Mouse (Mus musculus): Measurements from ENCODE around the gene AW822073. TPM values are rescaled to one million over a fixed set of nuclear protein-coding genes. Genes with fewer than 3 reads are reported as not detected.
"Not testable (repeated sequence)": the region's sequence is repeated elsewhere in the genome, so short reads cannot be mapped to it uniquely, and the experiment has no call there.

AW822073 gene
- polyA plus RNA-seq, 1 experiment from 2014 or later = not detected

DNA sequence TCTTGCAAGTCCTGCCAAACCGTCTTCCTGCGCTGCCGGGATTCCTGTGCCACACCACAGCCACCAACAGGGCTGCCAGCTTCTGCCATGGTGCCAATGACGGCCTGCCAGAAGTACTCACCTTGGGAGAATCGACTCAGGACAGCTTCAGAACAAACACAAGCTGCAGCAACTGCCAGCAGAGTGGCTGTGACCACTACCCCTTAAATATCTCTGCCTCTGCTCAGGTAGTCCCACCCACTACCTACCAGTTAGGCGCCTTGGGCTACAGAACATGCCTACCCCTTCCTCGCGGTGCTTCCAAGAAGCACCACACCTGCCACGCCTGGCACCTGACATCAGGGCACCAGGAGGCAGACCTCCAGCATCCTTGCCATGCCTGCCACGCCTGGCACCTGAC, 11.9 kb upstream of the AW822073 start, which contains the start of gene Gm4981:
TSS of gene Gm4981 (minus strand) at position 89 of the 400 bp plus-strand sequence.
- DNase-seq (ENCODE audit: low spot score) (no peak), ATAC-seq (ENCODE audit: insufficient number of reproducible peaks, low FRiP score, low TSS enrichment, low read depth) (no peak)
- H3K9me3 ChIP-seq (ENCODE audit: control insufficient read depth, low read length) = peaks cover 15% of the 10 kb centered on the region
- no peak within 1 kb of the TSS for H3K4me2 ChIP-seq (ENCODE audit: low read depth, severe bottlenecking)
- H3K27me3 ChIP-seq (ENCODE audit: control insufficient read depth, insufficient read depth, low read length) = no peaks in the 10 kb centered on the region
- 87% methylated on average over 10 of the region's 10 CpGs for WGBS
- no peak within 1 kb of the TSS for H3K4me3 ChIP-seq (ENCODE audit: low read depth, low read length)
- H3K4me1 ChIP-seq (ENCODE audit: control insufficient read depth, insufficient read depth, low read length) = no peaks in the 10 kb centered on the region
- no peak within 1 kb of the TSS for H3K9ac ChIP-seq (ENCODE audit: low read length)
- no peak within 1 kb of the TSS for H3K27ac ChIP-seq (replicated peaks; ENCODE audit: low read depth, low read length)
- no peaks in the 10 kb centered on the region for H3K36me3 ChIP-seq (ENCODE audit: control insufficient read depth, insufficient read depth, low read length)

DNA sequence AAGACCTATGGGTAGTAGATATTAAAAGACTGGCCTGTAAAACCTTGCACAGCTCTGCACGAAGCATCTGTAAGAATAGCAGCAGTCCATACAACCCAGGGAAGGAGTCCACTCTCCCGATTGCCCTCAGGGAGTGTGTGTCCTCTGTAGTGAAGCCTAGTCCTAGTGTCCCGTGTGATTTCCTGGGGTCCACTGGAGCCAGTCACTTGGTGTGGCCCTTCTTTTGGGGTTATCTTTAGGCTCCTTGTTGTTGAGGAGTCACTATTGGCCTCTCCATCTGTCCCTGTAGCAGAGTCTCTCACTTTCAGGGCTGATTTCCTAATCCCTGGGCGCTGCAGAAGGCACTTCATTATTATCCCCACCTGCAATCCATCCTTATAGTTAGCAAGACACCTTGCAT, 10.3 kb upstream of the AW822073 start:
- H3K4me3 ChIP-seq (ENCODE audit: low read depth, low read length); H3K36me3 ChIP-seq (ENCODE audit: control insufficient read depth, insufficient read depth, low read length); H3K4me1 ChIP-seq (ENCODE audit: control insufficient read depth, insufficient read depth, low read length); H3K27me3 ChIP-seq (ENCODE audit: control insufficient read depth, insufficient read depth, low read length); H3K27ac ChIP-seq (replicated peaks; ENCODE audit: low read depth, low read length); H3K4me2 ChIP-seq (ENCODE audit: low read depth, severe bottlenecking); ATAC-seq (ENCODE audit: insufficient number of reproducible peaks, low FRiP score, low TSS enrichment, low read depth); DNase-seq (ENCODE audit: low spot score); H3K9ac ChIP-seq (ENCODE audit: low read length): not testable (repeated sequence)
- WGBS = 89% methylated on average over 4 of the region's 4 CpGs
- H3K9me3 ChIP-seq (ENCODE audit: control insufficient read depth, low read length) = peaks cover 16% of the 10 kb centered on the region

DNA sequence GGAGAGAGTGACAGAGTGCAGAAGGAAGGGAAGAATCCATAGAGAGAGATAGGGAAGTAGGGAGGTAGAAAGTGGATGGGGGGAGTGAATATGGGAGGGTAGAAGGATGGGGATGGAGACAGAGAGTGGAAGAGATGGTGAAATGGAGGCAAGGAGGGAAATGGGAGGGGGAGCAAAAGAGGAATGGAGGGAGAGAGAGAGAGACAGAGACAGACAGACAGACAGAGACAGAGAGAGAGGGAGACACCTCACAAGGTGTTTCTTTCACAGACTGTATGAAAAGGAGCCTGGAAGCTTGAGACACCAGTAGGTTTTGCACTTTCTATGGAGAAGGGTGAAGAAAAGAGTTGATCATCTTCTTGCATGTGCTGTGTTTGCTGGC, 9.0 kb upstream of the AW822073 start:
- not testable (repeated sequence) for H3K4me2 ChIP-seq (ENCODE audit: low read depth, severe bottlenecking); ATAC-seq (ENCODE audit: insufficient number of reproducible peaks, low FRiP score, low TSS enrichment, low read depth); H3K4me1 ChIP-seq (ENCODE audit: control insufficient read depth, insufficient read depth, low read length); H3K4me3 ChIP-seq (ENCODE audit: low read depth, low read length); H3K9ac ChIP-seq (ENCODE audit: low read length); DNase-seq (ENCODE audit: low spot score); H3K27me3 ChIP-seq (ENCODE audit: control insufficient read depth, insufficient read depth, low read length); H3K36me3 ChIP-seq (ENCODE audit: control insufficient read depth, insufficient read depth, low read length); H3K27ac ChIP-seq (replicated peaks; ENCODE audit: low read depth, low read length)
- peaks cover 12% of the 10 kb centered on the region for H3K9me3 ChIP-seq (ENCODE audit: control insufficient read depth, low read length)

DNA sequence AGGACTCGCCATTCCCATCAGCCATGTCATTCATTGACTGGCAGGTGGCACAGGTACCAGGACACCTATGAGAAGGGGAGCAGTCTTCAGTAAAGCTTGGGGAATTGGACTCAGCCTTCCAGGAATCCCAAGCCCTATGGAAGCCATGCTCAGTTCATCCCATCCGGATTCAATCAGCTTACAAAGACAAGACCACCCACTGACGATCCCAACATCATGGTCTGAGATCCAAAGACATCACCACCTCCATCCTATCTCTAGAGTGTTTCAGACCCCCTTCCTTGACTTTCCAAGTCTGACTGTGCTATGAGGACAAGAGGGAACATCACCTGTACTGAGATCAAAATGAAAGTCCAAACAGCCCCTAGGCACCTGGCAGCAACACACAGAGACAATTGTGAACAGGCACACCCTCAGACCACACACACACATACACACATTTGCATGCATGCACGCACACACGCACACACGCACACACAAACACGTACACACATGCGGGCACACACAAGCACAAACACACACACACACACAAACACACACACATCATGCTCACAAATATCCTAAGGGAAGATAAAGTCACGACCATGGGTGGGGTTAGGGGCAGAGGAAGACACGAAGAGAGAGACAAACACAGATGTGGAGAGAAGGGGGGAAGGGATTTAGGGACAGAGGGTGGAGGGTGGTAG, 8.5 kb upstream of the AW822073 start:
- ATAC-seq (ENCODE audit: insufficient number of reproducible peaks, low FRiP score, low TSS enrichment, low read depth) = peak; percentile 55
- 79% methylated on average over 9 of the region's 10 CpGs for WGBS

DNA sequence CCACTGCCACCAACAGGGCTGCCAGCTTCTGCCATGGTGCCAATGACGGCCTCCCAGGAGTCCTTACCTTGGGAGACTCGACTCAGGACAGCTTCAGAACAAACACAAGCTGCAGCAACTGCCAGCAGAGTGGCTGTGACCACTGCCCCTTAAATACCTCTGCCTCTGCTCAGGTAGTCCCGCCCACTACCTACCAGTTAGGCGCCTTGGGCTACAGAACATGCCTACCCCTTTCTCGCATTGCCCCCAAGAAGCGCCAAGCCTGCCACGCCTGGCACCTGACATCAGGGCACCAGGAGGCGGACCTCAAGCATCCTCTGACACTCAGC, 7.9 kb upstream of the AW822073 start, which contains the start of gene Duxf3:
TSS of gene Duxf3 (minus strand) at position 35 of the 329 bp plus-strand sequence.
- DNase-seq (ENCODE audit: low spot score); H3K4me2 ChIP-seq (ENCODE audit: low read depth, severe bottlenecking); H3K36me3 ChIP-seq (ENCODE audit: control insufficient read depth, insufficient read depth, low read length); H3K9me3 ChIP-seq (ENCODE audit: control insufficient read depth, low read length); H3K4me1 ChIP-seq (ENCODE audit: control insufficient read depth, insufficient read depth, low read length); H3K27ac ChIP-seq (replicated peaks; ENCODE audit: low read depth, low read length); H3K27me3 ChIP-seq (ENCODE audit: control insufficient read depth, insufficient read depth, low read length); H3K4me3 ChIP-seq (ENCODE audit: low read depth, low read length); H3K9ac ChIP-seq (ENCODE audit: low read length): not testable (repeated sequence)
- peak; percentile 66 for ATAC-seq (ENCODE audit: insufficient number of reproducible peaks, low FRiP score, low TSS enrichment, low read depth)
- 83% methylated on average over 6 of the region's 8 CpGs for WGBS

More for the DNA sequence above, 8.5 kb upstream of the AW822073 start:
- H3K4me2 ChIP-seq (ENCODE audit: low read depth, severe bottlenecking); H3K4me3 ChIP-seq (ENCODE audit: low read depth, low read length); H3K27me3 ChIP-seq (ENCODE audit: control insufficient read depth, insufficient read depth, low read length); DNase-seq (ENCODE audit: low spot score); H3K4me1 ChIP-seq (ENCODE audit: control insufficient read depth, insufficient read depth, low read length); H3K9ac ChIP-seq (ENCODE audit: low read length); H3K27ac ChIP-seq (replicated peaks; ENCODE audit: low read depth, low read length); H3K36me3 ChIP-seq (ENCODE audit: control insufficient read depth, insufficient read depth, low read length): not testable (repeated sequence)
- H3K9me3 ChIP-seq (ENCODE audit: control insufficient read depth, low read length) = peaks cover 12% of the 10 kb centered on the region

DNA sequence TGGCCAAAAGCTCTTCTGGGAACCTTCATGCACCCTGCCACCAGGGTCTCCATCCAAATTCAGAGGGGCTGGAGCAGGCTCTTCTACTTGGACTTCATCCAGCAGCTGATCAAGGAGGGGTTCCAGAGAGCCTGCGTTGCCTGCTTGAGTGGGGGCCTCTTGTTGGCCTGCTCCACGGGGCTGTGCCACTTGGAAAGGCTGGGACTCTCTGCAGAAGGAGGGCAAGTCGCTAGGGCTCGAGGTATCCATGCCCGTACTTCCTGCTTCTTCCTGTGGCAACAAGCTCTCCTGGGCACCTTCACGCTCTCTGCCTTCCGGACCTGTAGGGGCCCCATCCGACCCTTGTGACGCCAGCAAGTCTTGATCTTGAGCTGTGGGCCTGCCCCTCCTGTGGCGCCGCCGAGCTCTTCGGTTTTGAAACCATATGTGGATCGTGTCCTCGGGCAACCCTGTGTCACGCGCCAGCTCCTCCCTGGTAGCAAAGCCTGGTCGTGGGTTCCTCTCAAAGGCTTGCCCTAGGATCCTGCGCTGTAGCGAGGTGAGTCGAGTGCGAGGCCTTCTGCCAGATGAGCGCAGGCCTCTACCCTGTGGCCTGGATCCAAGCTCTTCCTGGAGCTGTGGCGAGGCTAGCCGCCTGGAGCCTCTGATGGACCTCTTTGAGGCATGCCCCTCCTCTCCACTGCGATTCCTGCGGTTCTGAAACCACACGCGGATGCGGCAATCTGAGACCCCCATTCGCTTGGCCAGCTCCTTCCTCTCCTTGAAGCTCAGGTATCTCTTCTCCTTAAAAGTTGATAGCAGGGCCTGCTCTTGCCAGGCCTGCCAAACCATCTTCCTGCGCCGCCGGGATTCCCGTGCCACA, 7.3 kb upstream of the AW822073 start:
- H3K4me2 ChIP-seq (ENCODE audit: low read depth, severe bottlenecking); H3K27ac ChIP-seq (replicated peaks; ENCODE audit: low read depth, low read length); H3K9ac ChIP-seq (ENCODE audit: low read length); H3K9me3 ChIP-seq (ENCODE audit: control insufficient read depth, low read length); H3K36me3 ChIP-seq (ENCODE audit: control insufficient read depth, insufficient read depth, low read length); H3K4me1 ChIP-seq (ENCODE audit: control insufficient read depth, insufficient read depth, low read length); H3K4me3 ChIP-seq (ENCODE audit: low read depth, low read length); H3K27me3 ChIP-seq (ENCODE audit: control insufficient read depth, insufficient read depth, low read length): not testable (repeated sequence)
- DNase-seq (ENCODE audit: low spot score) (peak; percentile 79), ATAC-seq (ENCODE audit: insufficient number of reproducible peaks, low FRiP score, low TSS enrichment, low read depth) (peak; percentile 85)
- 88% methylated on average over 32 of the region's 35 CpGs for WGBS

DNA sequence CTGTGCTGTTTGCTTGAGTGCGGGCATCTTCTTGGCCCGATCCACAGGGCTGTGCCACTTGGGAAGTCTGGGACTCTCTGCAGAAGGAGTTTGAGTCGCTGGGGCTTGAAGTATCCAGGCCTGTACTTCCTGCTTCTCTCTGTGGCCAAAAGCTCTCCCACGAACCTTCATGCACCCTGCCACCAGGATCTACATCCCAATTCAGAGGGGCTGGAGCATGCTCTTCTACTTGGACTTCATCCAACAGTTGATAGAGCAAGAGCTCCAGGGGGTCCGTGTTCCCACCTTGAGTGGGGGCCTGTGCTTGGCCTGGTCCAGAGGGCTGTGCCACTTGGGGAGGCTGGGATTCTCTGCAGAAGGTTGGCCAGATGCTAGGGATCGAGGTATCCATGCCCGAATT, 6.4 kb upstream of the AW822073 start:
- not testable (repeated sequence) for H3K9ac ChIP-seq (ENCODE audit: low read length); H3K36me3 ChIP-seq (ENCODE audit: control insufficient read depth, insufficient read depth, low read length); H3K27me3 ChIP-seq (ENCODE audit: control insufficient read depth, insufficient read depth, low read length); DNase-seq (ENCODE audit: low spot score); H3K4me3 ChIP-seq (ENCODE audit: low read depth, low read length); H3K4me2 ChIP-seq (ENCODE audit: low read depth, severe bottlenecking); ATAC-seq (ENCODE audit: insufficient number of reproducible peaks, low FRiP score, low TSS enrichment, low read depth); H3K4me1 ChIP-seq (ENCODE audit: control insufficient read depth, insufficient read depth, low read length); H3K27ac ChIP-seq (replicated peaks; ENCODE audit: low read depth, low read length)
- WGBS = 80% methylated on average over 5 of the region's 7 CpGs
- H3K9me3 ChIP-seq (ENCODE audit: control insufficient read depth, low read length) = peaks cover 14% of the 10 kb centered on the region

DNA sequence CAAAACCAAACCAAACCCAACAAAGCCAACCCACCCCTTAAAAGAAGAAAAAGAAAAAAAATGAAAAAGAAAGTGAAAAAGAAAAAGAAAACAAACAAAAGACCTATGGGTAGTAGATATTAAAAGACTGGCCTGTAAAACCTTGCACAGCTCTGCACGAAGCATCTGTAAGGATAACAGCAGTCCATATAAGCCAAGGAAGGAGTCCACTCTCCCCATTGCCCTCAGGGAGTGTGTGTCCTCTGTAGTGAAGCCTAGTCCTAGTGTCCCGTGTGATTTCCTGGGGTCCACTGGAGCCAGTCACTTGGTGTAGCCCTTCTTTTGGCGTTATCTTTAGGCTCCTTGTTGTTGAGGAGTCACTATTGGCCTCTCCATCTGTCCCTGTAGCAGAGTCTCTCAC, 5.3 kb upstream of the AW822073 start:
- peaks cover 14% of the 10 kb centered on the region for H3K9me3 ChIP-seq (ENCODE audit: control insufficient read depth, low read length)
- not testable (repeated sequence) for H3K27ac ChIP-seq (replicated peaks; ENCODE audit: low read depth, low read length); ATAC-seq (ENCODE audit: insufficient number of reproducible peaks, low FRiP score, low TSS enrichment, low read depth); H3K27me3 ChIP-seq (ENCODE audit: control insufficient read depth, insufficient read depth, low read length); H3K4me1 ChIP-seq (ENCODE audit: control insufficient read depth, insufficient read depth, low read length); H3K9ac ChIP-seq (ENCODE audit: low read length); DNase-seq (ENCODE audit: low spot score); H3K4me3 ChIP-seq (ENCODE audit: low read depth, low read length); H3K36me3 ChIP-seq (ENCODE audit: control insufficient read depth, insufficient read depth, low read length); H3K4me2 ChIP-seq (ENCODE audit: low read depth, severe bottlenecking)
- 50% methylated on average over 3 of the region's 3 CpGs for WGBS

All from limb, embryonic 11.5 days (tissue).